Mouse (Mus musculus): ENCODE measurements around the gene Vti1a. TPM values are rescaled to one million over a fixed set of nuclear protein-coding genes. Genes with fewer than 3 reads are reported as not detected.

The Vti1a gene
- polyA plus RNA-seq, 1 experiment from 2014 or later = 24.2 TPM

- Histone ChIP-seq H3K27ac (replicated peaks; ENCODE audit: low read depth, low read length) (no peak overlapping the region), H3K27me3 (ENCODE audit: control insufficient read depth, insufficient read depth, low read length) (no peaks in the 10 kb centered on the region), H3K9me3 (ENCODE audit: control insufficient read depth, low read length) (no peaks in the 10 kb centered on the region), H3K36me3 (ENCODE audit: control insufficient read depth, insufficient read depth, low read length) (no peaks in the 10 kb centered on the region; the same call in 1 of the 2 replicates), H3K4me1 (ENCODE audit: control insufficient read depth, insufficient read depth, low read length) (no peaks in the 10 kb centered on the region), H3K4me2 (ENCODE audit: low read depth, severe bottlenecking) (no peak overlapping the region), H3K4me3 (ENCODE audit: low read depth, low read length) (no peak overlapping the region), H3K9ac (ENCODE audit: low read length) (no peak overlapping the region)
- WGBS = 86% methylated on average over 4 of the region's 4 CpGs
- ATAC-seq (ENCODE audit: insufficient number of reproducible peaks, low FRiP score, low TSS enrichment, low read depth) = no peak
- no peak for DNase-seq (ENCODE audit: low spot score)
Measured at GRCm38 (mm10) chr19:55286034-55286433, 30.1 kb upstream of the Vti1a start.

- Histone ChIP-seq H3K9me3 (ENCODE audit: control insufficient read depth, low read length) (no peaks in the 10 kb centered on the region), H3K27me3 (ENCODE audit: control insufficient read depth, insufficient read depth, low read length) (no peaks in the 10 kb centered on the region), H3K4me2 (ENCODE audit: low read depth, severe bottlenecking) (no peak overlapping the region), H3K9ac (ENCODE audit: low read length) (no peak overlapping the region), H3K4me3 (ENCODE audit: low read depth, low read length) (no peak overlapping the region), H3K27ac (replicated peaks; ENCODE audit: low read depth, low read length) (no peak overlapping the region), H3K4me1 (ENCODE audit: control insufficient read depth, insufficient read depth, low read length) (no peaks in the 10 kb centered on the region), H3K36me3 (ENCODE audit: control insufficient read depth, insufficient read depth, low read length) (no peaks in the 10 kb centered on the region)
- ATAC-seq (ENCODE audit: insufficient number of reproducible peaks, low FRiP score, low TSS enrichment, low read depth) (no peak), DNase-seq (ENCODE audit: low spot score) (no peak)
Measured at GRCm38 (mm10) chr19:55288974-55289373, 27.1 kb upstream of the Vti1a start.

GRCm38 (mm10) chr19:55290621-55291270, 25.3 kb upstream of the Vti1a start:
- no peaks in the 10 kb centered on the region for H3K4me1 ChIP-seq (ENCODE audit: control insufficient read depth, insufficient read depth, low read length)
- no peak overlapping the region for H3K27ac ChIP-seq (replicated peaks; ENCODE audit: low read depth, low read length)
- H3K9ac ChIP-seq (ENCODE audit: low read length) = no peak overlapping the region
- H3K4me2 ChIP-seq (ENCODE audit: low read depth, severe bottlenecking) = no peak overlapping the region
- peaks cover 4% of the 10 kb centered on the region; the same call in 1 of the 2 replicates for H3K36me3 ChIP-seq (ENCODE audit: control insufficient read depth, insufficient read depth, low read length)
- no peaks in the 10 kb centered on the region for H3K9me3 ChIP-seq (ENCODE audit: control insufficient read depth, low read length)
- no peaks in the 10 kb centered on the region for H3K27me3 ChIP-seq (ENCODE audit: control insufficient read depth, insufficient read depth, low read length)
- ATAC-seq (ENCODE audit: insufficient number of reproducible peaks, low FRiP score, low TSS enrichment, low read depth) = no peak
- WGBS = 92% methylated on average over 2 of the region's 2 CpGs
- no peak overlapping the region for H3K4me3 ChIP-seq (ENCODE audit: low read depth, low read length)
- no peak for DNase-seq (ENCODE audit: low spot score)

GRCm38 (mm10) chr19:55292210-55292850, 23.8 kb upstream of the Vti1a start:
- no peaks in the 10 kb centered on the region for H3K27me3 ChIP-seq (ENCODE audit: control insufficient read depth, insufficient read depth, low read length)
- no peaks in the 10 kb centered on the region for H3K4me1 ChIP-seq (ENCODE audit: control insufficient read depth, insufficient read depth, low read length)
- no peak overlapping the region for H3K4me3 ChIP-seq (ENCODE audit: low read depth, low read length)
- no peak overlapping the region for H3K27ac ChIP-seq (replicated peaks; ENCODE audit: low read depth, low read length)
- no peak overlapping the region for H3K4me2 ChIP-seq (ENCODE audit: low read depth, severe bottlenecking)
- ATAC-seq (ENCODE audit: insufficient number of reproducible peaks, low FRiP score, low TSS enrichment, low read depth) = no peak
- peaks cover 9% of the 10 kb centered on the region; the same call in 1 of the 2 replicates for H3K36me3 ChIP-seq (ENCODE audit: control insufficient read depth, insufficient read depth, low read length)
- no peak overlapping the region for H3K9ac ChIP-seq (ENCODE audit: low read length)
- H3K9me3 ChIP-seq (ENCODE audit: control insufficient read depth, low read length) = no peaks in the 10 kb centered on the region
- no peak for DNase-seq (ENCODE audit: low spot score)
- WGBS = 87% methylated on average over 2 of the region's 2 CpGs

- Histone ChIP-seq H3K9me3 (ENCODE audit: control insufficient read depth, low read length) (no peaks in the 10 kb centered on the region), H3K4me3 (ENCODE audit: low read depth, low read length) (no peak overlapping the region), H3K27ac (replicated peaks; ENCODE audit: low read depth, low read length) (no peak overlapping the region), H3K27me3 (ENCODE audit: control insufficient read depth, insufficient read depth, low read length) (no peaks in the 10 kb centered on the region), H3K4me1 (ENCODE audit: control insufficient read depth, insufficient read depth, low read length) (no peaks in the 10 kb centered on the region), H3K9ac (ENCODE audit: low read length) (no peak overlapping the region), H3K36me3 (ENCODE audit: control insufficient read depth, insufficient read depth, low read length) (peaks cover 9% of the 10 kb centered on the region; the same call in 1 of the 2 replicates), H3K4me2 (ENCODE audit: low read depth, severe bottlenecking) (no peak overlapping the region)
- ATAC-seq (ENCODE audit: insufficient number of reproducible peaks, low FRiP score, low TSS enrichment, low read depth) (no peak), DNase-seq (ENCODE audit: low spot score) (no peak)
- 33% methylated on average over 4 of the region's 4 CpGs for WGBS
Measured at GRCm38 (mm10) chr19:55293175-55293574, 22.9 kb upstream of the Vti1a start.

- H3K4me3 ChIP-seq (ENCODE audit: low read depth, low read length) = no peak overlapping the region
- H3K4me1 ChIP-seq (ENCODE audit: control insufficient read depth, insufficient read depth, low read length) = no peaks in the 10 kb centered on the region
- no peak overlapping the region for H3K9ac ChIP-seq (ENCODE audit: low read length)
- H3K36me3 ChIP-seq (ENCODE audit: control insufficient read depth, insufficient read depth, low read length) = peaks cover 9% of the 10 kb centered on the region; the same call in 1 of the 2 replicates
- no peaks in the 10 kb centered on the region for H3K27me3 ChIP-seq (ENCODE audit: control insufficient read depth, insufficient read depth, low read length)
- no peaks in the 10 kb centered on the region for H3K9me3 ChIP-seq (ENCODE audit: control insufficient read depth, low read length)
- 93% methylated on average over 9 of the region's 9 CpGs for WGBS
- H3K4me2 ChIP-seq (ENCODE audit: low read depth, severe bottlenecking) = no peak overlapping the region
- ATAC-seq (ENCODE audit: insufficient number of reproducible peaks, low FRiP score, low TSS enrichment, low read depth) (no peak), DNase-seq (ENCODE audit: low spot score) (no peak)
- H3K27ac ChIP-seq (replicated peaks; ENCODE audit: low read depth, low read length) = no peak overlapping the region
Measured at GRCm38 (mm10) chr19:55295075-55295474, 21.0 kb upstream of the Vti1a start.

GRCm38 (mm10) chr19:55295556-55295955, 20.5 kb upstream of the Vti1a start:
- Histone ChIP-seq H3K27ac (replicated peaks; ENCODE audit: low read depth, low read length) (no peak overlapping the region), H3K4me3 (ENCODE audit: low read depth, low read length) (no peak overlapping the region), H3K9me3 (ENCODE audit: control insufficient read depth, low read length) (no peaks in the 10 kb centered on the region), H3K27me3 (ENCODE audit: control insufficient read depth, insufficient read depth, low read length) (no peaks in the 10 kb centered on the region), H3K4me2 (ENCODE audit: low read depth, severe bottlenecking) (no peak overlapping the region), H3K4me1 (ENCODE audit: control insufficient read depth, insufficient read depth, low read length) (no peaks in the 10 kb centered on the region), H3K36me3 (ENCODE audit: control insufficient read depth, insufficient read depth, low read length) (peaks cover 9% of the 10 kb centered on the region; the same call in 1 of the 2 replicates), H3K9ac (ENCODE audit: low read length) (no peak overlapping the region)
- ATAC-seq (ENCODE audit: insufficient number of reproducible peaks, low FRiP score, low TSS enrichment, low read depth) = no peak
- no peak for DNase-seq (ENCODE audit: low spot score)
- WGBS = 85% methylated on average over 3 of the region's 3 CpGs

- Histone ChIP-seq H3K9ac (ENCODE audit: low read length) (no peak overlapping the region), H3K27me3 (ENCODE audit: control insufficient read depth, insufficient read depth, low read length) (no peaks in the 10 kb centered on the region), H3K27ac (replicated peaks; ENCODE audit: low read depth, low read length) (no peak overlapping the region), H3K4me1 (ENCODE audit: control insufficient read depth, insufficient read depth, low read length) (no peaks in the 10 kb centered on the region), H3K36me3 (ENCODE audit: control insufficient read depth, insufficient read depth, low read length) (peaks cover 9% of the 10 kb centered on the region; the same call in 1 of the 2 replicates), H3K4me2 (ENCODE audit: low read depth, severe bottlenecking) (no peak overlapping the region), H3K4me3 (ENCODE audit: low read depth, low read length) (no peak overlapping the region), H3K9me3 (ENCODE audit: control insufficient read depth, low read length) (no peaks in the 10 kb centered on the region)
- ATAC-seq (ENCODE audit: insufficient number of reproducible peaks, low FRiP score, low TSS enrichment, low read depth) = no peak
- WGBS = 92% methylated on average over 2 of the region's 2 CpGs
- no peak for DNase-seq (ENCODE audit: low spot score)
Measured at GRCm38 (mm10) chr19:55296301-55296700, 19.8 kb upstream of the Vti1a start.
